Mouse (Mus musculus): ENCODE results near the gene Taf1. TPM values are rescaled to one million over a fixed set of nuclear protein-coding genes. Genes with fewer than 3 reads are reported as not detected.

The Taf1 gene
- polyA plus RNA-seq, 1 experiment from 2014 or later: 9.5 TPM

DNA sequence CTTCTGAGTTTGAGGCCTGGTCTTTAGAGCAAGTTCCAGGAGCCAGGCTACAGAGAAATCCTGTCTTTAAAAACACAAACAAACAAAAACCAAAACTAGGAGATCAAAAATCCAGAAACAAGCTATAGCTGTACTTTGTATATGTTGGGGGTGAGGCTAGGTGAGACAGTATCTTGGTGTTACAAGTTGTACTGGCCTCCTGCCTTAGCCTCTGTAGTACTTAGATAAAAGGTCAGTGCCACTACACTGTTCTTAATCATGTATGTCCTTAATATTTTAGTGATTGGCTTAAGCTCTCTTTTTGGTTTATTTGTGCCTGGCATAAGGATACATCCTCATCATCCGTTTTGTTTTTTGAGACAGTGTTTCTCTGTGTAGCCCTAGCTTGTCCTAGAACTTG is 52.9 kb downstream of the Taf1 start:
- Histone ChIP-seq H3K4me3 (ENCODE audit: control insufficient read depth in 1 of 2, insufficient read depth in 1 of 2, low read depth in 1 of 2, low read length in 2 of 2) (no peak overlapping the region), H3K27ac (replicated peaks in 1 of 2; ENCODE audit: control insufficient read depth in 1 of 2, insufficient read depth in 1 of 2, low read depth in 2 of 2, low read length in 2 of 2) (no peak overlapping the region), H3K9me3 (ENCODE audit: control insufficient read depth, low read length) (no peaks in the 10 kb centered on the region), H3K4me1 (ENCODE audit: control insufficient read depth in 2 of 2, insufficient read depth in 2 of 2, low read length in 2 of 2) (no peaks in the 10 kb centered on the region), H3K9ac (ENCODE audit: low read length) (no peak overlapping the region), H3K36me3 (ENCODE audit: control insufficient read depth, insufficient read depth, low read length) (peaks cover 10% of the 10 kb centered on the region), H3K4me2 (ENCODE audit: low read length) (no peak overlapping the region), H3K27me3 (ENCODE audit: control insufficient read depth, insufficient read depth, low read length) (no peaks in the 10 kb centered on the region)
- ATAC-seq (ENCODE audit: insufficient number of reproducible peaks, insufficient read depth, low FRiP score, low read depth): no peak
- 82% methylated on average over 1 of the region's 1 CpGs for WGBS

DNA sequence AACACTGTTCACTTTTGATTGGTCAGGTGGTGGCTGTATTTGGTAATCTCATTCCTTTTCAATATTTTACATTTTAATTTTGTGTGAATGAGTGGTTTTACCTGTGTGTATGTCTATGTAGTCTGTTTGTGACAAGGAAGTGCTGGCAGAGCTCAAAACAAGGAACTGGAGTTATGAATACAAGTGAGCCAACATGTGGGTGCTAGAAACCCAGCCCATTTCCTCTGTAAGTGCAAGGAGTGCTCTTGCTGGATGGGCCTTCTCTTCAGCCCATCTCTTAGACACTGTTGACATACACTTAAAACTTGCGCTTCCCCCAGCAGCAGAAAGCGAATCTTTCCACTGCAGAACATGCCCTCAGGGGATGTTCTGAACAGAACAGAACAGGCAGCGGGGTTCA is 83.6 kb downstream of the Taf1 start:
- no peak overlapping the region for H3K27ac ChIP-seq (replicated peaks in 1 of 2; ENCODE audit: control insufficient read depth in 1 of 2, insufficient read depth in 1 of 2, low read depth in 2 of 2, low read length in 2 of 2)
- H3K36me3 ChIP-seq (ENCODE audit: control insufficient read depth, insufficient read depth, low read length): no peaks in the 10 kb centered on the region
- H3K4me2 ChIP-seq (ENCODE audit: low read length): no peak overlapping the region
- H3K4me3 ChIP-seq (ENCODE audit: control insufficient read depth in 1 of 2, insufficient read depth in 1 of 2, low read depth in 1 of 2, low read length in 2 of 2): no peak overlapping the region
- no peaks in the 10 kb centered on the region for H3K9me3 ChIP-seq (ENCODE audit: control insufficient read depth, low read length)
- H3K4me1 ChIP-seq (ENCODE audit: control insufficient read depth in 2 of 2, insufficient read depth in 2 of 2, low read length in 2 of 2): no peaks in the 10 kb centered on the region
- no peak for ATAC-seq (ENCODE audit: insufficient number of reproducible peaks, insufficient read depth, low FRiP score, low read depth)
- H3K27me3 ChIP-seq (ENCODE audit: control insufficient read depth, insufficient read depth, low read length): peaks cover 29% of the 10 kb centered on the region
- H3K9ac ChIP-seq (ENCODE audit: low read length): no peak overlapping the region
- 84% methylated on average over 3 of the region's 3 CpGs for WGBS

GRCm38 (mm10) chrX:101617889-101618288 is 85.4 kb downstream of the Taf1 start:
- H3K4me3 ChIP-seq (ENCODE audit: control insufficient read depth in 1 of 2, insufficient read depth in 1 of 2, low read depth in 1 of 2, low read length in 2 of 2): no peak overlapping the region
- no peaks in the 10 kb centered on the region for H3K36me3 ChIP-seq (ENCODE audit: control insufficient read depth, insufficient read depth, low read length)
- no peaks in the 10 kb centered on the region for H3K4me1 ChIP-seq (ENCODE audit: control insufficient read depth in 2 of 2, insufficient read depth in 2 of 2, low read length in 2 of 2)
- ATAC-seq (ENCODE audit: insufficient number of reproducible peaks, insufficient read depth, low FRiP score, low read depth): no peak
- H3K27me3 ChIP-seq (ENCODE audit: control insufficient read depth, insufficient read depth, low read length): peaks cover 34% of the 10 kb centered on the region
- no peak overlapping the region for H3K4me2 ChIP-seq (ENCODE audit: low read length)
- 34% methylated on average over 10 of the region's 10 CpGs for WGBS
- no peaks in the 10 kb centered on the region for H3K9me3 ChIP-seq (ENCODE audit: control insufficient read depth, low read length)
- no peak overlapping the region for H3K9ac ChIP-seq (ENCODE audit: low read length)
- no peak overlapping the region for H3K27ac ChIP-seq (replicated peaks in 1 of 2; ENCODE audit: control insufficient read depth in 1 of 2, insufficient read depth in 1 of 2, low read depth in 2 of 2, low read length in 2 of 2)

DNA sequence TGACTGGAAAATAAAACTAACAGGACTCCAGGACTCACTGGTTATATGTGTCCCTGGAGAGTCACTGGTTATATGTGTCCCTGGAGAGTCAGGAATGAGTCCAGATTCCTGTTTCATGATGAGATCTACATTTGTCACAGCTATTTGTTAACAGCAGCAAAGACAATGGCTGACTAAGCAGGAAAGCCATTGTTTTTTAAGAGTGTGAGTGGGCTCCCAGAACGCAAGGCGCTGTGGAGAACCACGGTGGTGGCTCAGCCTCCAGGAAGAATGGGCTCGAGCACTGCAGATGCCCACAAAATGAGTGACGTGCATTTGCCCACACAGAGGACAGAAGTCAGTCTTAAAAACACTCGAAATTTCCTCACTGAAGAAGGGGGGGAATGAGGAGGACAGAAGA is 87.8 kb downstream of the Taf1 start:
- peaks cover 29% of the 10 kb centered on the region for H3K27me3 ChIP-seq (ENCODE audit: control insufficient read depth, insufficient read depth, low read length)
- no peak overlapping the region for H3K4me2 ChIP-seq (ENCODE audit: low read length)
- WGBS: 56% methylated on average over 6 of the region's 6 CpGs
- H3K9me3 ChIP-seq (ENCODE audit: control insufficient read depth, low read length): no peaks in the 10 kb centered on the region
- H3K27ac ChIP-seq (replicated peaks in 1 of 2; ENCODE audit: control insufficient read depth in 1 of 2, insufficient read depth in 1 of 2, low read depth in 2 of 2, low read length in 2 of 2): no peak overlapping the region
- no peaks in the 10 kb centered on the region for H3K36me3 ChIP-seq (ENCODE audit: control insufficient read depth, insufficient read depth, low read length)
- H3K4me3 ChIP-seq (ENCODE audit: control insufficient read depth in 1 of 2, insufficient read depth in 1 of 2, low read depth in 1 of 2, low read length in 2 of 2): no peak overlapping the region
- no peak overlapping the region for H3K9ac ChIP-seq (ENCODE audit: low read length)
- no peak for ATAC-seq (ENCODE audit: insufficient number of reproducible peaks, insufficient read depth, low FRiP score, low read depth)
- no peaks in the 10 kb centered on the region for H3K4me1 ChIP-seq (ENCODE audit: control insufficient read depth in 2 of 2, insufficient read depth in 2 of 2, low read length in 2 of 2)

DNA sequence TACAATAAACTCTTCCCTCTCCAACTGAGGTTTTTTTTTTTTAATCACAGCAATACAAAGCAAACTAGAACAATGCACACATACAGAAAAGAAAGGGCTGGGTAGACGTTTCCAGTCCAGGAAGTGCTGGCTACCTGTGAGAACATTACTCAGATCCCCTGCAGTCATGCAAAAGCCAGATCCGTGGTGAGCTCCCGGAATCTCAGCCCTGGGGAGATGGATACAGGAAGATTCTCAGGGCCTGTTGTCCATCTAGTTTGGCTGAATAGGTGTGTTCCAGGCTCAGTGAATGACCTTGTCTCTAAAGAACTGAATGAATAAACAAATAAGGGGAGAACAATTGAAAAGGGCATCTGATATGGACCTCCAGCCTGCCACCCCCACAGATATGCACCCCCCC is 90.0 kb downstream of the Taf1 start:
- Histone ChIP-seq H3K4me1 (ENCODE audit: control insufficient read depth in 2 of 2, insufficient read depth in 2 of 2, low read length in 2 of 2) (no peaks in the 10 kb centered on the region), H3K27ac (replicated peaks in 1 of 2; ENCODE audit: control insufficient read depth in 1 of 2, insufficient read depth in 1 of 2, low read depth in 2 of 2, low read length in 2 of 2) (no peak overlapping the region), H3K27me3 (ENCODE audit: control insufficient read depth, insufficient read depth, low read length) (peaks cover 21% of the 10 kb centered on the region), H3K36me3 (ENCODE audit: control insufficient read depth, insufficient read depth, low read length) (no peaks in the 10 kb centered on the region), H3K4me2 (ENCODE audit: low read length) (no peak overlapping the region), H3K9ac (ENCODE audit: low read length) (no peak overlapping the region), H3K4me3 (ENCODE audit: control insufficient read depth in 1 of 2, insufficient read depth in 1 of 2, low read depth in 1 of 2, low read length in 2 of 2) (no peak overlapping the region), H3K9me3 (ENCODE audit: control insufficient read depth, low read length) (no peaks in the 10 kb centered on the region)
- ATAC-seq (ENCODE audit: insufficient number of reproducible peaks, insufficient read depth, low FRiP score, low read depth): no peak
- WGBS: 50% methylated on average over 3 of the region's 3 CpGs

DNA sequence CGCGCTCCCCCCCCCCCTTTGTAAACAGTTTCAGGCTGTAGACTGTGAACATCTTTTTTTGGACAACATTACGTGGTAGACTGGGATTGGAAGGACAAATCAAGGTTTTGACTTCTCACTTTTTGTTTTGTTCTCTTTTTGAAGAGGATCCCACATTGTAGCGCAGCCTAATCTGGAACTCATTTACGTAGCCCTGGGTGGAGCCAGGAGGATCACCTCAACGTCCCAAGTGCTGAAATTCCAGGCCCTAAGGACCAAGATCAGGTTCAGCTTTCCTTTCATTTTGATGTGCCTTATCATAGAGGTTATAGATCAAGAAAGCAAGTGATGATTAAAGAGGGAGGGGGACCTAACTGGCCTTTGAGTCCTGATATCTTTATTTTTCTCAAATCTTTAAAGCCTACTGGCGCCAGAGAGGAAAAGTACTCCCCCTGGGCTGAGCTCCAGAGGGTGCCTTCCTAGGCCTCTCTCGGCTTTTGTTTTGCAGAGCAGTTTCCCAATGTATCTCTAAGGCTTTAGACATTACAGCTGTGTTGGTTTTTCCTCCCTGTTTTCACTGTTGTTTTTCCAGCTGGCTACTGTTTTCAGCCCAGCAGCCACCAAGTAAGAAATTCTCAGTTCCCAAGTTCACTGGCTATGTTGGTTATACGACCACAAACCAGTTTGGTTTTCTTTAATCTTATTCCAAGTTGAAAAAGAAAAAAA is 104.4 kb downstream of the Taf1 start:
- Histone ChIP-seq H3K4me2 (ENCODE audit: low read length) (no peak overlapping the region), H3K4me3 (ENCODE audit: control insufficient read depth in 1 of 2, insufficient read depth in 1 of 2, low read depth in 1 of 2, low read length in 2 of 2) (no peak overlapping the region), H3K9me3 (ENCODE audit: control insufficient read depth, low read length) (no peaks in the 10 kb centered on the region), H3K4me1 (ENCODE audit: control insufficient read depth in 2 of 2, insufficient read depth in 2 of 2, low read length in 2 of 2) (no peaks in the 10 kb centered on the region; a peak in 1 of 4 replicates), H3K9ac (ENCODE audit: low read length) (no peak overlapping the region), H3K27ac (replicated peaks in 1 of 2; ENCODE audit: control insufficient read depth in 1 of 2, insufficient read depth in 1 of 2, low read depth in 2 of 2, low read length in 2 of 2) (no peak overlapping the region), H3K36me3 (ENCODE audit: control insufficient read depth, insufficient read depth, low read length) (no peaks in the 10 kb centered on the region), H3K27me3 (ENCODE audit: control insufficient read depth, insufficient read depth, low read length) (peaks cover 17% of the 10 kb centered on the region)
- 35% methylated on average over 7 of the region's 9 CpGs for WGBS
- ATAC-seq (ENCODE audit: insufficient number of reproducible peaks, insufficient read depth, low FRiP score, low read depth): no peak

GRCm38 (mm10) chrX:101638856-101639255 is 106.3 kb downstream of the Taf1 start:
- Histone ChIP-seq H3K27ac (replicated peaks in 1 of 2; ENCODE audit: control insufficient read depth in 1 of 2, insufficient read depth in 1 of 2, low read depth in 2 of 2, low read length in 2 of 2) (no peak overlapping the region), H3K36me3 (ENCODE audit: control insufficient read depth, insufficient read depth, low read length) (peaks cover 2% of the 10 kb centered on the region), H3K9ac (ENCODE audit: low read length) (peak overlapping the region; percentile 63; the same call in 1 of the 2 replicates), H3K27me3 (ENCODE audit: control insufficient read depth, insufficient read depth, low read length) (peaks cover 17% of the 10 kb centered on the region), H3K4me1 (ENCODE audit: control insufficient read depth in 2 of 2, insufficient read depth in 2 of 2, low read length in 2 of 2) (no peaks in the 10 kb centered on the region; a peak in 1 of 4 replicates), H3K9me3 (ENCODE audit: control insufficient read depth, low read length) (no peaks in the 10 kb centered on the region), H3K4me2 (ENCODE audit: low read length) (peak overlapping the region; percentile 61), H3K4me3 (ENCODE audit: control insufficient read depth in 1 of 2, insufficient read depth in 1 of 2, low read depth in 1 of 2, low read length in 2 of 2) (peak overlapping the region; percentile 70 to 89; a peak in 3 of 4 replicates)
- ATAC-seq (ENCODE audit: insufficient number of reproducible peaks, insufficient read depth, low FRiP score, low read depth): no peak
- WGBS: 39% methylated on average over 3 of the region's 3 CpGs

GRCm38 (mm10) chrX:101639306-101639705 is 106.8 kb downstream of the Taf1 start:
- Histone ChIP-seq H3K36me3 (ENCODE audit: control insufficient read depth, insufficient read depth, low read length) (peaks cover 4% of the 10 kb centered on the region), H3K4me1 (ENCODE audit: control insufficient read depth in 2 of 2, insufficient read depth in 2 of 2, low read length in 2 of 2) (no peaks in the 10 kb centered on the region; a peak in 1 of 4 replicates), H3K27me3 (ENCODE audit: control insufficient read depth, insufficient read depth, low read length) (peaks cover 17% of the 10 kb centered on the region), H3K4me2 (ENCODE audit: low read length) (peak overlapping the region; percentile 61), H3K4me3 (ENCODE audit: control insufficient read depth in 1 of 2, insufficient read depth in 1 of 2, low read depth in 1 of 2, low read length in 2 of 2) (peak overlapping the region; percentile 70 to 89; a peak in 3 of 4 replicates), H3K9me3 (ENCODE audit: control insufficient read depth, low read length) (no peaks in the 10 kb centered on the region), H3K27ac (replicated peaks in 1 of 2; ENCODE audit: control insufficient read depth in 1 of 2, insufficient read depth in 1 of 2, low read depth in 2 of 2, low read length in 2 of 2) (peak overlapping the region in 1 of 2 experiments; percentile 39; a peak in 1 of 4 replicates), H3K9ac (ENCODE audit: low read length) (peak overlapping the region; percentile 63)
- no peak for ATAC-seq (ENCODE audit: insufficient number of reproducible peaks, insufficient read depth, low FRiP score, low read depth)
- WGBS: 19% methylated on average over 13 of the region's 13 CpGs

All from heart, embryonic 14.5 days (tissue).